Mouse (Mus musculus) effector memory CD4-positive, alpha-beta T cell, adult 7 months (primary cell): ENCODE results near the gene Ube2d1. TPM values are rescaled to one million over a fixed set of nuclear protein-coding genes. Genes with fewer than 3 reads are reported as not detected.

Experiments
- polyA plus RNA-seq: library from polyadenylated mRNA; unstranded; fragments of 100-300 nt; shearing (Covaris generic); gene quantifications from one replicate; pipeline ENCODE4 v1.2.1, GENCODE M21; 2017

The Ube2d1 gene
- 50.3 TPM for polyA plus RNA-seq

DNA sequence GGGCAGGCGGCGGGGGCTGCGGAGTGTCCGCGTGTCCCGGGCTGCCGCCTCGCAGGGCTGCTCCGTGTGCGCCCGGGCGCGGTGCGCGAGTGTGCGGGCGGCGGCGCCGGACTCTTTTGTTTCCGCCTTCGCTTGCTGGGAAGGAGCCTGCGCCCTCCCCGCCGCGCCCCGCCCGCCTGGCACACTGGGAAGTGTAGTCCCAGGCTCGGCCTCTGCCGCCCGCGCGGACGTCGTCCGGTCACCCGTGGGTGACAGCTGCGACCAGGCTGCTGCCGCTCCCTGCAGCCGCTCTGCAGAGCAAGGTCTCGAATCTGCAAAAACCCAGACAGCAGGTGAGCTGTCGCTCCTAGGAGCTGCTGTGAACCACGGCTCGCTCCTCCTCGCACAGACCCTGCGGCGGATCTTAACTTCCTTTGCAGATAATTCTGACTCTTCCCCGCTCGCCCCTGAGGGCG lies at the start of gene Ube2d1:
Gene Ube2d1, minus strand, starts transcription at position 137 of the 455 bp plus-strand sequence.

DNA sequence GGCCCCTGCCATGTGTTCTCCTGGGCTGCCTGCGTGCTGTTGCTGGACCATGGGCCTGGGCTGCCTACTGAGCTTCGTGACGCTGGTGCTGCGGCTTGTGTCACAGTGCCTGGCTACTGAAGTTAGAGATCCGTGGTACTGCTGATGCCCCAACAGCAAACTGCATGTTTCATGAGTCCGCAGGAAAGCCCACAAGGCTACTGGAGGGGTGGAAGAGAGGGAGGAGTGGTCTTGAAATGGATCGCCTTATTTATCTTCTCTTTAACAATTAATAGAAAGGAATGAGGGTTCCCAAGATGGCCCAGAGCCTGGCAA lies 46.9 kb downstream of the Ube2d1 start, which contains the start of gene Tfam:
Gene Tfam, minus strand, starts transcription at position 41 of the 315 bp plus-strand sequence.

Other genes starting within 250 kb of the Ube2d1 start
- 0.17 TPM for gene Bicc1, start 125.6 kb downstream of the Ube2d1 start, polyA plus RNA-seq
- 98.4 TPM for gene Tfam, start 47.0 kb downstream of the Ube2d1 start, polyA plus RNA-seq
- gene Cisd1, start 59.7 kb upstream of the Ube2d1 start, polyA plus RNA-seq = 18.1 TPM
- 64.1 TPM for gene Ipmk, start 62.5 kb upstream of the Ube2d1 start, polyA plus RNA-seq